Mouse (Mus musculus) lung, postnatal 0 days (tissue): ENCODE data around the gene Rundc3a. TPM values are rescaled to one million over a fixed set of nuclear protein-coding genes. Genes with fewer than 3 reads are reported as not detected.

ENCODE experiments used
- ATAC-seq: fragments of 200-750 bp; cut with Nextera tagmentation; 2 replicates; pipeline ENCODE4 v1.8.0; 2017; ENCODE audit warnings: moderate library complexity
- DNase-seq: peaks from one replicate; pipeline ENCODE4 v3.0.0-alpha.2; 2016; ENCODE audit warnings: low spot score
- H3K27ac ChIP-seq: fragments of 300-500 bp; sonication (generic); 2 replicates; pipeline ENCODE4 v1.5.1; 2014; ENCODE audit warnings: antibody characterized with exemption, mild to moderate bottlenecking, low read length, mixed read lengths
- H3K27me3 ChIP-seq: fragments of 300-500 bp; sonication (generic); replicated peaks from 2 replicates; pipeline ENCODE4 v1.6.1; 2014; ENCODE audit warnings: low read length, mixed read lengths; ENCODE audit not compliant: insufficient read depth
- H3K36me3 ChIP-seq: fragments of 300-500 bp; sonication (generic); 2 replicates; pipeline ENCODE4 v1.6.1; 2014; ENCODE audit warnings: low read length, mixed read lengths; ENCODE audit not compliant: insufficient read depth
- H3K4me1 ChIP-seq: fragments of 300-500 bp; sonication (generic); 2 replicates; pipeline ENCODE4 v1.6.1; 2014; ENCODE audit warnings: antibody characterized with exemption, low read depth, low read length, mixed read lengths; ENCODE audit not compliant: insufficient read depth
- H3K4me2 ChIP-seq: fragments of 300-500 bp; sonication (generic); replicated peaks from 2 replicates; pipeline ENCODE4 v1.6.1; 2014; ENCODE audit warnings: low read depth, mild to moderate bottlenecking, low read length, moderate library complexity, mixed read lengths
- H3K4me3 ChIP-seq: fragments of 300-500 bp; sonication (generic); 2 replicates; pipeline ENCODE4 v1.5.1; 2014; ENCODE audit warnings: low read depth, low read length
- H3K9ac ChIP-seq: fragments of 300-500 bp; sonication (generic); replicated peaks from 2 replicates; pipeline ENCODE4 v1.6.1; 2014; ENCODE audit warnings: low read depth, mild to moderate bottlenecking
- H3K9me3 ChIP-seq: fragments of 300-500 bp; sonication (generic); 2 replicates; pipeline ENCODE4 v1.6.1; 2016; ENCODE audit warnings: low read length, mixed read lengths
- CTCF ChIP-seq: IDR thresholded peaks from 2 replicates; pipeline ENCODE4 v1.5.1; 2016; ENCODE audit warnings: antibody characterized with exemption, mild to moderate bottlenecking
- EP300 ChIP-seq: IDR thresholded peaks from 2 replicates; pipeline ENCODE4 v1.6.1; 2016; ENCODE audit warnings: antibody characterized with exemption, mild to moderate bottlenecking, control low read depth
- WGBS: fragments of 180-500 bp; shearing (Covaris S2); extraction: QIAGEN DNeasy Blood & Tissue Kit; methylation state at CpG from one replicate; pipeline ENCODE4 v1.1.7; 2014; 5-methylcytosine and 5-hydroxymethylcytosine counted together
- polyA plus RNA-seq: library from polyadenylated mRNA; unstranded; fragments of >200 nt; fragmentation: Nextera tagmentation; extraction: Ambion mirVana; gene quantifications from 2 replicates; pipeline ENCODE4 v1.2.1, GENCODE M21; 2015

Gene Rundc3a
- polyA plus RNA-seq = 1.7 and 1.9 TPM in 2 replicates

GRCm38 (mm10) chr11:102393238-102393634 is at the start of gene Rundc3a:
Gene Rundc3a, plus strand, starts transcription at chr11:102393403.
- H3K27ac ChIP-seq = no peak within 1 kb of the TSS
- no peak within 1 kb of the TSS for H3K9ac ChIP-seq

GRCm38 (mm10) chr11:102344458-102344857 is 48.7 kb upstream of the Rundc3a start:
- H3K9me3 ChIP-seq = no peaks in the 10 kb centered on the region
- no peak overlapping the region for H3K9ac ChIP-seq
- no peak for ATAC-seq
- H3K36me3 ChIP-seq = no peaks in the 10 kb centered on the region
- WGBS = 79% methylated on average over 3 of the region's 3 CpGs
- H3K27ac ChIP-seq = no peak overlapping the region
- H3K4me3 ChIP-seq = no peak overlapping the region
- peaks cover 3% of the 10 kb centered on the region; the same call in 1 of the 2 replicates for H3K4me1 ChIP-seq
- no peak overlapping the region for H3K4me2 ChIP-seq
- TF ChIP-seq EP300 = no peak
- TF ChIP-seq CTCF = no peak
- DNase-seq = no peak
- no peaks in the 10 kb centered on the region for H3K27me3 ChIP-seq

More at GRCm38 (mm10) chr11:102393238-102393634, at the start of gene Rundc3a:
- Histone ChIP-seq H3K36me3 (no peaks in the 10 kb centered on the region), H3K27me3 (0 out of 2 replicates have a peak, but pooled peaks cover 5% of the 10 kb centered on the region), H3K4me3 (peak within 1 kb of the TSS; percentile 24), H3K4me1 (peaks cover 6% of the 10 kb centered on the region; the same call in 1 of the 2 replicates), H3K9me3 (no peaks in the 10 kb centered on the region), H3K4me2 (peak within 1 kb of the TSS; percentile 67)
- TF ChIP-seq CTCF = no peak
- TF ChIP-seq EP300 = no peak
- DNase-seq (peak; percentile 84), ATAC-seq (peak; percentile 88)
- 1% methylated on average over 25 of the region's 34 CpGs for WGBS

- ATAC-seq = no peak
- 58% methylated on average over 5 of the region's 5 CpGs for WGBS
- Histone ChIP-seq H3K4me3 (no peak overlapping the region), H3K9ac (no peak overlapping the region), H3K4me1 (no peaks in the 10 kb centered on the region), H3K27me3 (no peaks in the 10 kb centered on the region), H3K27ac (no peak overlapping the region), H3K36me3 (no peaks in the 10 kb centered on the region), H3K9me3 (no peaks in the 10 kb centered on the region), H3K4me2 (no peak overlapping the region)
- TF ChIP-seq CTCF (no peak), EP300 (no peak)
- DNase-seq = no peak
Measured at GRCm38 (mm10) chr11:102346926-102347325, 46.3 kb upstream of the Rundc3a start.

- WGBS = 65% methylated on average over 5 of the region's 5 CpGs
- DNase-seq = no peak
Measured at GRCm38 (mm10) chr11:102347683-102348082, 45.5 kb upstream of the Rundc3a start.

GRCm38 (mm10) chr11:102348101-102348585 is 45.1 kb upstream of the Rundc3a start:
- no peak for DNase-seq
- no peaks in the 10 kb centered on the region for H3K4me1 ChIP-seq
- no peaks in the 10 kb centered on the region for H3K9me3 ChIP-seq
- 86% methylated on average over 7 of the region's 7 CpGs for WGBS
- TF ChIP-seq EP300 (no peak), CTCF (no peak)
- H3K27me3 ChIP-seq = no peaks in the 10 kb centered on the region
- no peak overlapping the region for H3K9ac ChIP-seq
- no peak overlapping the region for H3K4me3 ChIP-seq
- H3K36me3 ChIP-seq = no peaks in the 10 kb centered on the region
- no peak overlapping the region for H3K27ac ChIP-seq
- no peak for ATAC-seq
- H3K4me2 ChIP-seq = no peak overlapping the region

More at GRCm38 (mm10) chr11:102347683-102348082, 45.5 kb upstream of the Rundc3a start:
- no peak overlapping the region for H3K4me3 ChIP-seq
- ATAC-seq = no peak
- TF ChIP-seq EP300 (no peak), CTCF (no peak)
- no peak overlapping the region for H3K27ac ChIP-seq
- no peaks in the 10 kb centered on the region for H3K9me3 ChIP-seq
- no peaks in the 10 kb centered on the region for H3K36me3 ChIP-seq
- H3K27me3 ChIP-seq = no peaks in the 10 kb centered on the region
- no peaks in the 10 kb centered on the region for H3K4me1 ChIP-seq
- no peak overlapping the region for H3K9ac ChIP-seq
- no peak overlapping the region for H3K4me2 ChIP-seq

- DNase-seq (no peak), ATAC-seq (no peak)
- Histone ChIP-seq H3K4me3 (no peak overlapping the region), H3K9me3 (no peaks in the 10 kb centered on the region), H3K4me2 (no peak overlapping the region), H3K4me1 (no peaks in the 10 kb centered on the region), H3K27ac (no peak overlapping the region), H3K27me3 (no peaks in the 10 kb centered on the region), H3K9ac (no peak overlapping the region), H3K36me3 (no peaks in the 10 kb centered on the region)
- WGBS = 83% methylated on average over 11 of the region's 11 CpGs
- TF ChIP-seq CTCF = no peak
- TF ChIP-seq EP300 = no peak
Measured at GRCm38 (mm10) chr11:102348771-102349170, 44.4 kb upstream of the Rundc3a start.
